Mouse (Mus musculus): ENCODE data around the gene Gdap1l1. TPM values are rescaled to one million over a fixed set of nuclear protein-coding genes. Genes with fewer than 3 reads are reported as not detected.
"Not testable (repeated sequence)": the region's sequence is repeated elsewhere in the genome, so short reads cannot be mapped to it uniquely, and the experiment has no call there.

Gene Gdap1l1
- 1 to 10 TPM; 3.4 to 4.3 TPM for total RNA-seq (2021)
- long read RNA-seq, experiment 1, partial matches to known transcripts, result 1 of 9 reads
- long read RNA-seq, experiment 1, other reads (novel, unspliced or antisense), result 1 of 9 reads
- long read RNA-seq, experiment 2, partial matches to known transcripts, result 2 of 6 reads
- long read RNA-seq, experiment 2, other reads (novel, unspliced or antisense), result 1 of 6 reads

DNA sequence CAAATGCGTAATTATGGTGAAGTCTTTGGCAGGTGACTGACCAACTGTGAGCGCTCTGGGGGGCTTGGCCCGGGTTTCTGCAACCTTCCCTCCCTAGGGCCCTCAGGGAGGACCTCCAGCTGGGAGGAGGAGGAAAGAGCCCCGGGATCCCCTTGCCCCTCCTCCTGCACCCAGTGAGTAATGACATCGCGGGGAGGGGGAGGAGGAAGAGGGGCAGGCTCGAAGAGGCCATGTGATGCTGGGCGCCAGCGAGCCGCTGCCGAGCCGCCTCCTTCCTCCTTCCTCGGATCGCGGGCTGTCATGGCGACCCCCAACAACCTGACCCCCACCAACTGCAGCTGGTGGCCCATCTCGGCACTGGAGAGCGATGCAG is at the start of gene Gdap1l1:
Gene Gdap1l1 (plus strand): TSS at position 231 of the 373 bp plus-strand sequence.
- peak; percentile 60 for DNase-seq

GRCm38 (mm10) chr2:163392436-163392835 is 45.8 kb upstream of the Gdap1l1 start:
- no peak for DNase-seq

GRCm38 (mm10) chr2:163393241-163393640 is 45.0 kb upstream of the Gdap1l1 start:
- DNase-seq, result no peak

DNA sequence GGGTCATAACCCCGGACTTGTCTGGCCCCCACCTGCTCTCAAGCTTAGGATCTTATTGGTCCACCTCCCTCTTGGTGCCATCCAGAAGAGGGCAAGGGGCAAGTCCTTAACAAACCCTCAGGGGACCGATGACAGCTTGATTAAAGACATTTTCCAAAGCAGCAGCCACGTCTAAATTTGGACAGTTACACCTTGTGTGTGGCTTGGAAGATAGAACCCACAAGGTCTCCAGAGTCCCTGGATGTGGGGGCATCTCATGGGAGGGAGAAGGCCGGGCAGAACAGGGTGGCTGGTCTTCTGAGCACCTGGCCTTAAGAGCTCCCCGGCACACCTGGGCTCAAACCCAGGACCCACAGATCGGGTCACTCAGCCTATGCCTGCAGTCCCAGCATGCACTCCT is 44.3 kb upstream of the Gdap1l1 start:
- DNase-seq, result no peak

GRCm38 (mm10) chr2:163394977-163395376 is 43.3 kb upstream of the Gdap1l1 start:
- no peak for DNase-seq

- DNase-seq, result no peak
Observed at GRCm38 (mm10) chr2:163397071-163397470, 41.2 kb upstream of the Gdap1l1 start.

DNA sequence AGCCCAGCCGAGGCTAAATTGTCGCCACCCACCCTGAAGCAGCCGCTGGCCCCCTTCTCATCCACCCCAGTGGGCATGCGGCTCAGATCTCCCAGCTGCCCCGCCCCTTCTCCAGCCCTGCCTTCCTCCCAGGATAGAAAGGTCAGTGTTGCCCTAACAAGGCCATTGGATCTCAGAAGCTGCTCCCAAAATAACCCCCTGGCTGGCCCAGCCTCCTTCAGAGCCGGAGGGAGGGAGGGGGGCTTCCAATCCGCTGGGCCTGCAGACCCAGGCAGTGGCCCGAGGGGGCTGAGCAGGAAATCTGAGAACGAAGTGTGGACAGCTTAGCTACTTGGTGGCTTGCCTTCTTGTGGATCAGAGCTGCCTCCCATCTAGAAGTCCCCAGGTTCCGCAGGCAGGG is 40.4 kb upstream of the Gdap1l1 start, which contains the start of gene Jph2:
Gene Jph2 (minus strand): TSS at position 89 of the 400 bp plus-strand sequence.
- peak; percentile 53 for DNase-seq

DNA sequence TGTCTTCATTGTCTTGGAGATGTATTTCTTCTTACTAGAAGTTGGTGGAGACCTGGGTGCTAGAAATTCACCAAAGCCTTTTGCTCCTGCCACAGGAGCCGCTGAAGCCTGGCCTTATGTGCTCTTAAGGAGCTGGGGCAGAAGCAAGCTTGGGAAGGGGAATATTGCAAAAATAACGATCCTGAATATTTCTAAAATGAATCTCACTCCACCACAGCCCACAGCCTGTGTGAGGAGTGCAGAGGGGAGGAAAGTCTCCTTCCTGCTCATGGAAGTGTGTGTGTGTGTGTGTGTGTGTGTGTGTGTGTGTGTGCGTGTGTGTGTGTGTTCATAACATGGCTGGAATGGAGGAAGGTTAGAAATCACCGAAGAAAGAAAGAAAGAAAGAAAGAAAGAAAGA is 39.5 kb upstream of the Gdap1l1 start:
- no peak for DNase-seq

GRCm38 (mm10) chr2:163399222-163399621 is 39.1 kb upstream of the Gdap1l1 start:
- DNase-seq, result no peak

- DNase-seq, result peak; percentile 85
Observed at GRCm38 (mm10) chr2:163401221-163401620, 37.1 kb upstream of the Gdap1l1 start.

- peak; percentile 67 for DNase-seq
Observed at GRCm38 (mm10) chr2:163404037-163404815, 34.0 kb upstream of the Gdap1l1 start.

DNA sequence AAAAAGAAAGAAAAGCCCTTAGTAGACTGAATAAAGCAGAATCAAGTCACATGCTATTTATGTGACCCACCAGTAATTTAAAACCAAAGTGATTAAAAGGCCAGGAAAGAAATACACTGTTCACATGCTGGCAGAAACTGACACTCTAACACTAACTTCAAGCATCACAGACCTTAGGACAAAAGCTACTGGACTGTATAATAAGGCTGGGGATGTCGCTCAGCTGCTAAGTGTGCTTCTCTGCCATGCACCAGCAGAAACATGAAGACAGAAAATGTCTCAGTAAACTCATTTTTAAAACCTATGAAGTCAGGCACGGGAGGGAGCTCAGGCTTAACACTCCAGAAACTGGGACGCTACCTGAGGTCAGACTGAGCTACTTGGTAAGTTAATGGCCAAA is 28.1 kb upstream of the Gdap1l1 start:
- no peak for DNase-seq

GRCm38 (mm10) chr2:163411344-163411743 is 26.9 kb upstream of the Gdap1l1 start:
- DNase-seq, result not testable (repeated sequence)

DNA sequence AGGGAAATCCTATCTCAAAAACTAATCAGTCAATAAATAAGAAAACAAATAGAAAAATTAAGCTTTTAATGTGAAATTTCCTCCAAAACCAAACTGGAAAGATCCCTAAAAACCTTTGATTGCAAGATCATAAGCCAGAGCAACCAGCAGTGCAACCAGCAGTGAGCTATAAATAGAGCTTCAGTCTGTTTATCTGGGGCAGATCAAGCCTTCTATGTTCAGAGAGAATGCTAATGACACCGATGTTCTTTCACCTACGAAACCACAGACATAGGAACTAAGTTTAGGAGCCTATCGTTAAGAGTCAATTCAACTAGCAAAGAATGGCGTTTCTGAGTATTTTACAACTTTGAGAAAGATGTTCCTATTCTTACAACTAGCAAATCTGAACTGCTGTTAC is 26.4 kb upstream of the Gdap1l1 start:
- DNase-seq, result no peak

GRCm38 (mm10) chr2:163412419-163412818 is 25.9 kb upstream of the Gdap1l1 start:
- no peak for DNase-seq

DNA sequence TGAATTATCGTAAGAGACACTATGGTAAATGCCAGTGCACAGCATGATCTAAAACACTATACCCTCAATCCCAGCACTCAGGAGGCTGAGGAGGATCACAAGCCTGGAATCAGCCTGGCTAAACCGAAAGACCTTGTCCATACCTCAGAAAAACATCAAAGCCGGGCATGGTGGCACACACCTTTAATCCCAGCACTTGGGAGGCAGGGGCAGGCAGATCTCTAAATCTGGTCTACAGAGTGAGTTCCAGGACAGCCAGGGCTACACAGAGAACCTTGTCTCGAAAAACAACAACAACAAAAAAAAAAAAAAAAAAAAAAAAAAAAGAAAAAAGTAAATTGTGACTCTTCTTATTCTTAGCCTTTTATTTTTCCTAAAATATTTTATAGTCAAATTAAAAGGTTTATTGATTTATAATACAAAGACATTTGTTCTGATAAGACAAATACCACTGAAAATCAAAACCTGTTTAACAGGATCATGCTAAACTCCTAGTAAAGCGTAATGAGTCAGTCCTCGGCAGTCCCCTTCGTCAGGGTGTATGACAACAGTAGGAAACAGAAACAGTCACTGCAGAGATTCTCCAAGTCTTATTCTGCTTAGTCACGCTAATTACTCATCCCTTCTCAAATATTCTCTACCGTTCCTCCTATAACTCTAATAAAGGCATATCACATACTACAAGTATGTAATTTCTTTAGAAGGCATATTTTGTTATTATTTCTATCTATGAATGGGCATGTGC is 25.3 kb upstream of the Gdap1l1 start:
- no peak for DNase-seq

DNA sequence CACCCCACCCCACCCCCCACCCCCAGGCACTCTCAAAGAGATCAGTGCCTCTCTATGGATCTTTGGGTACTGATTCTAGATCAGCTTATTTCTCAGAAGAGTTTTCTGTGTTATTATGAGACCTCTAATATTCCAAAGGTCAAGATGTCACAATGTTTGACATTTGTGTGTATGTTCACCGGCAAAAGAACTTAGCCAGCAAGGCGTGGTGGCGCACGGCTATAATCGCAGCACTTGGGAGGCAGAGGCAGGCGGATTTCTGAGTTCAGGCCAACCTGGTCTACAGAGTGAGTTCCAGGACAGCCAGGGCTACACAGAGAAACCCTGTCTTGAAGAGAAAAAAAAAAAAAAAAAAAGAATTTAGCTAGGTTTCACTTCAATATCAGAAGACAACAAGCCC is 21.2 kb upstream of the Gdap1l1 start:
- DNase-seq, result no peak

DNA sequence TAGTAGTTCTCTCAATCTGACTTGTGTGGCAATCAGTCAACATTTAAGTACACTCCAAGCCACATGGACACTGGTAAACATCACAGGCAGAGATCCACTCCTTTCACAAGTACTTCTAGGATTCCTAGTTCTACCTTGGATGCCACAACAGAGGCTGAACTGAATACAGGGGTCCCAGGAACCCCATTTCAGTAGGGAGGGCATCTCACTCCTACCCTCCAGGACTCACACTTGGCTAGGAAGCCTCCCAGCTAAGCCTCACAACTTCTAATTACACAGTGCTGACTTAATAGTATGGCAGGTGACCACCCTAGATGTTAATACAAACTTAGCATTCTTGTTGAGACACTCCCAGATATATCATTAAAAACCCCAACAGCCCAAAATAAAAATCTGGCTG is 20.4 kb upstream of the Gdap1l1 start:
- DNase-seq, result no peak

GRCm38 (mm10) chr2:163418841-163419345 is 19.4 kb upstream of the Gdap1l1 start:
- DNase-seq, result no peak

GRCm38 (mm10) chr2:163419346-163420045 is 18.8 kb upstream of the Gdap1l1 start:
- DNase-seq, result peak; percentile 99

- DNase-seq, result no peak
Observed at GRCm38 (mm10) chr2:163420366-163420886, 17.9 kb upstream of the Gdap1l1 start.

Data from adrenal gland, postnatal 10 days (tissue).